Mouse (Mus musculus): ENCODE measurements around the gene Pde4d. TPM values are rescaled to one million over a fixed set of nuclear protein-coding genes. Genes with fewer than 3 reads are reported as not detected.
A peak's percentile ranks its signal among the peaks of the same experiment; 100 is the strongest.

Pde4d gene
- polyA plus RNA-seq, 1 experiment from 2014 or later: 19.0 TPM

- peaks cover 16% of the 10 kb centered on the region; the same call in 1 of the 2 replicates for H3K4me1 ChIP-seq (replicated peaks; ENCODE audit: control insufficient read depth, insufficient read depth, low read length)
- no peak overlapping the region for H3K9ac ChIP-seq (ENCODE audit: low read depth, low read length)
- no peak overlapping the region for H3K27ac ChIP-seq (ENCODE audit: low read depth, low read length)
- 82% methylated on average over 13 of the region's 13 CpGs for WGBS
- H3K36me3 ChIP-seq (ENCODE audit: control insufficient read depth, insufficient read depth, low read length): no peaks in the 10 kb centered on the region
- no peak for ATAC-seq (replicated peaks; ENCODE audit: low FRiP score)
- no peak overlapping the region for H3K4me3 ChIP-seq (ENCODE audit: low read depth, low read length)
- H3K9me3 ChIP-seq (ENCODE audit: control insufficient read depth, low read length): no peaks in the 10 kb centered on the region
- no peak for DNase-seq (ENCODE audit: low spot score)
- H3K27me3 ChIP-seq (replicated peaks; ENCODE audit: control insufficient read depth, insufficient read depth, low read length): no peaks in the 10 kb centered on the region
- H3K4me2 ChIP-seq: no peak overlapping the region
Measured at GRCm38 (mm10) chr13:109914246-109914645, 1464.5 kb downstream of the Pde4d start.

DNA sequence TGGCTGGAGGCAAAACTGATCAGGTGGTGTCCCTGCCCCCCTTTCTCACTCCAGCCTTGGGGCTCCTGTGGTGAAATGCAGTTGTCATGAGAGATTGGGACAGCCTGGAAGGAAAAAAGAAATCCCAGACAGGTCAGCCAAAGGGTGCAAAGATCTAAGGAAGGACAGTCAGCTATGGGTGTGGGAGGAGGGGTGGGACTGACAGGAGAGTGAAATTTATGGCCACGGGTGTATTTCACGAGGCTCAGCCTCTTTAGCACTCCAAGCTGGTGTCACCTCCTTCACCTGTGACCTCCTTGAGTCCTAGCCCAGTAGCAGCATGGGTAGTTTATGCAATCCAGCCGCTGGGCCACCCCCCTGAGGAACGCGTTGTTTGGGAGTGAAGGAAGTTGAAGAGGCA lies 1465.1 kb downstream of the Pde4d start:
- no peak for DNase-seq (ENCODE audit: low spot score)
- H3K27me3 ChIP-seq (replicated peaks; ENCODE audit: control insufficient read depth, insufficient read depth, low read length): no peaks in the 10 kb centered on the region
- H3K9ac ChIP-seq (ENCODE audit: low read depth, low read length): no peak overlapping the region
- H3K36me3 ChIP-seq (ENCODE audit: control insufficient read depth, insufficient read depth, low read length): no peaks in the 10 kb centered on the region
- no peak overlapping the region for H3K4me3 ChIP-seq (ENCODE audit: low read depth, low read length)
- no peak overlapping the region for H3K4me2 ChIP-seq
- peaks cover 16% of the 10 kb centered on the region; the same call in 1 of the 2 replicates for H3K4me1 ChIP-seq (replicated peaks; ENCODE audit: control insufficient read depth, insufficient read depth, low read length)
- H3K27ac ChIP-seq (ENCODE audit: low read depth, low read length): no peak overlapping the region
- 0 out of 2 replicates have a peak, but pooled peaks have one; percentile 21 for ATAC-seq (replicated peaks; ENCODE audit: low FRiP score)
- no peaks in the 10 kb centered on the region for H3K9me3 ChIP-seq (ENCODE audit: control insufficient read depth, low read length)
- 40% methylated on average over 5 of the region's 5 CpGs for WGBS

DNA sequence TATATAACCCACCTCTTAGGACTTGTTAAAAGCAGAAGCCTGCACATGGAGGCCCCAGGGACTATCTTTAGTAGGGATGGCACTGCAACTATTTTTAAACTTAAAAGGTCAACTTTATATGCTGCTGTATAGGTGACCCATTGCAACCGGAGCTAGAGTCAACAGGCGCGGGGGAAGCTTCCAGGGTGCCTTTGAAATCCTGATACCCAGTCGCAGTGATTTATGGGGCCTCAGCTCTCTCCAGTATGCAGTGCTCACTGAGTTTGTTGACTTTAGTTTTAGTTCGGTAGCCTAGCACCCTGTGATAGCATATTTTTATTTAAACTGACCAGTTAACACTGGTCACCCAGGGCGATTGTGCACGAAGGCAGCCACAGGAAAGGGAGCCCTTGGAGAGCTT lies 1465.8 kb downstream of the Pde4d start:
- ATAC-seq (replicated peaks; ENCODE audit: low FRiP score): peak; percentile 55
- Histone ChIP-seq H3K27me3 (replicated peaks; ENCODE audit: control insufficient read depth, insufficient read depth, low read length) (no peaks in the 10 kb centered on the region), H3K4me2 (no peak overlapping the region), H3K4me3 (ENCODE audit: low read depth, low read length) (no peak overlapping the region), H3K4me1 (replicated peaks; ENCODE audit: control insufficient read depth, insufficient read depth, low read length) (peaks cover 16% of the 10 kb centered on the region; the same call in 1 of the 2 replicates), H3K9me3 (ENCODE audit: control insufficient read depth, low read length) (no peaks in the 10 kb centered on the region), H3K36me3 (ENCODE audit: control insufficient read depth, insufficient read depth, low read length) (no peaks in the 10 kb centered on the region), H3K27ac (ENCODE audit: low read depth, low read length) (0 out of 2 replicates have a peak overlapping the region, but pooled peaks have one; percentile 35), H3K9ac (ENCODE audit: low read depth, low read length) (no peak overlapping the region)
- 48% methylated on average over 7 of the region's 7 CpGs for WGBS
- DNase-seq (ENCODE audit: low spot score): no peak

- 0 out of 2 replicates have a peak overlapping the region, but pooled peaks have one; percentile 35 for H3K27ac ChIP-seq (ENCODE audit: low read depth, low read length)
Measured at GRCm38 (mm10) chr13:109915964-109916363, 1466.2 kb downstream of the Pde4d start.

DNA sequence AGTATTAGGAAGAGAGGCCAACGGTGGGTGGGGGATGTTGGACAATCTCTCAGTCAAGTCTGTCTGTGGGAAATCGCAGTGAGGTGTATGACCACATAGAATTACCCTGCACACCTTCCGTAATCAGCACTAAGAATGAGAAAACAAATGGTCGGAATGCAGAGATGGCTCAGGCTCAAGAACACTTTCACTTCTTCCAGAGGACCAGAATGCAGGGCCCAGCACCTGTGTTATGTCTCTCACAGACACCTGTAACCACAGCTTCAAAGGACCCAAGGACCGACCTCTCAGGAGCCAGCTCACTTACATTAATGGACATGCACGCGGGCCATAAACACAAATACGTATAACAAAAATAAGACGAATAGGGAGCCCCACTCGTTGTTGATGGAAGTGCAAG lies 1467.8 kb downstream of the Pde4d start:
- ATAC-seq (replicated peaks; ENCODE audit: low FRiP score): no peak
- H3K9ac ChIP-seq (ENCODE audit: low read depth, low read length): no peak overlapping the region
- no peak for DNase-seq (ENCODE audit: low spot score)
- H3K36me3 ChIP-seq (ENCODE audit: control insufficient read depth, insufficient read depth, low read length): no peaks in the 10 kb centered on the region
- H3K27ac ChIP-seq (ENCODE audit: low read depth, low read length): no peak overlapping the region
- no peak overlapping the region for H3K4me3 ChIP-seq (ENCODE audit: low read depth, low read length)
- peaks cover 18% of the 10 kb centered on the region; the same call in 1 of the 2 replicates for H3K4me1 ChIP-seq (replicated peaks; ENCODE audit: control insufficient read depth, insufficient read depth, low read length)
- no peak overlapping the region for H3K4me2 ChIP-seq
- H3K27me3 ChIP-seq (replicated peaks; ENCODE audit: control insufficient read depth, insufficient read depth, low read length): no peaks in the 10 kb centered on the region
- no peaks in the 10 kb centered on the region for H3K9me3 ChIP-seq (ENCODE audit: control insufficient read depth, low read length)
- 87% methylated on average over 10 of the region's 10 CpGs for WGBS

More at GRCm38 (mm10) chr13:109915964-109916363, 1466.2 kb downstream of the Pde4d start:
- Histone ChIP-seq H3K36me3 (ENCODE audit: control insufficient read depth, insufficient read depth, low read length) (no peaks in the 10 kb centered on the region), H3K27me3 (replicated peaks; ENCODE audit: control insufficient read depth, insufficient read depth, low read length) (no peaks in the 10 kb centered on the region), H3K4me3 (ENCODE audit: low read depth, low read length) (no peak overlapping the region), H3K9me3 (ENCODE audit: control insufficient read depth, low read length) (no peaks in the 10 kb centered on the region), H3K4me1 (replicated peaks; ENCODE audit: control insufficient read depth, insufficient read depth, low read length) (peaks cover 16% of the 10 kb centered on the region; the same call in 1 of the 2 replicates), H3K9ac (ENCODE audit: low read depth, low read length) (no peak overlapping the region), H3K4me2 (no peak overlapping the region)
- ATAC-seq (replicated peaks; ENCODE audit: low FRiP score) (no peak), DNase-seq (ENCODE audit: low spot score) (no peak)
- 72% methylated on average over 5 of the region's 5 CpGs for WGBS

GRCm38 (mm10) chr13:109918631-109919030 lies 1468.9 kb downstream of the Pde4d start:
- Histone ChIP-seq H3K9me3 (ENCODE audit: control insufficient read depth, low read length) (no peaks in the 10 kb centered on the region), H3K36me3 (ENCODE audit: control insufficient read depth, insufficient read depth, low read length) (no peaks in the 10 kb centered on the region), H3K4me1 (replicated peaks; ENCODE audit: control insufficient read depth, insufficient read depth, low read length) (peaks cover 22% of the 10 kb centered on the region), H3K27me3 (replicated peaks; ENCODE audit: control insufficient read depth, insufficient read depth, low read length) (no peaks in the 10 kb centered on the region), H3K4me2 (no peak overlapping the region), H3K4me3 (ENCODE audit: low read depth, low read length) (no peak overlapping the region), H3K27ac (ENCODE audit: low read depth, low read length) (no peak overlapping the region), H3K9ac (ENCODE audit: low read depth, low read length) (no peak overlapping the region)
- 64% methylated on average over 8 of the region's 8 CpGs for WGBS
- DNase-seq (ENCODE audit: low spot score) (no peak), ATAC-seq (replicated peaks; ENCODE audit: low FRiP score) (no peak)

GRCm38 (mm10) chr13:109920256-109920655 lies 1470.5 kb downstream of the Pde4d start:
- H3K36me3 ChIP-seq (ENCODE audit: control insufficient read depth, insufficient read depth, low read length): no peaks in the 10 kb centered on the region
- H3K27me3 ChIP-seq (replicated peaks; ENCODE audit: control insufficient read depth, insufficient read depth, low read length): no peaks in the 10 kb centered on the region
- H3K4me1 ChIP-seq (replicated peaks; ENCODE audit: control insufficient read depth, insufficient read depth, low read length): peaks cover 8% of the 10 kb centered on the region
- H3K9me3 ChIP-seq (ENCODE audit: control insufficient read depth, low read length): no peaks in the 10 kb centered on the region
- no peak overlapping the region for H3K4me2 ChIP-seq
- ATAC-seq (replicated peaks; ENCODE audit: low FRiP score) (no peak), DNase-seq (ENCODE audit: low spot score) (no peak)
- H3K9ac ChIP-seq (ENCODE audit: low read depth, low read length): no peak overlapping the region
- H3K27ac ChIP-seq (ENCODE audit: low read depth, low read length): no peak overlapping the region
- 84% methylated on average over 6 of the region's 6 CpGs for WGBS
- no peak overlapping the region for H3K4me3 ChIP-seq (ENCODE audit: low read depth, low read length)

- H3K9me3 ChIP-seq (ENCODE audit: control insufficient read depth, low read length): no peaks in the 10 kb centered on the region
- no peak overlapping the region for H3K4me2 ChIP-seq
- H3K27me3 ChIP-seq (replicated peaks; ENCODE audit: control insufficient read depth, insufficient read depth, low read length): no peaks in the 10 kb centered on the region
- no peak for ATAC-seq (replicated peaks; ENCODE audit: low FRiP score)
- no peak overlapping the region for H3K4me3 ChIP-seq (ENCODE audit: low read depth, low read length)
- WGBS: 65% methylated on average over 17 of the region's 17 CpGs
- DNase-seq (ENCODE audit: low spot score): no peak
- peaks cover 12% of the 10 kb centered on the region for H3K4me1 ChIP-seq (replicated peaks; ENCODE audit: control insufficient read depth, insufficient read depth, low read length)
- H3K27ac ChIP-seq (ENCODE audit: low read depth, low read length): no peak overlapping the region
- H3K9ac ChIP-seq (ENCODE audit: low read depth, low read length): no peak overlapping the region
- no peaks in the 10 kb centered on the region for H3K36me3 ChIP-seq (ENCODE audit: control insufficient read depth, insufficient read depth, low read length)
Measured at GRCm38 (mm10) chr13:109921336-109922038, 1471.7 kb downstream of the Pde4d start.

DNA sequence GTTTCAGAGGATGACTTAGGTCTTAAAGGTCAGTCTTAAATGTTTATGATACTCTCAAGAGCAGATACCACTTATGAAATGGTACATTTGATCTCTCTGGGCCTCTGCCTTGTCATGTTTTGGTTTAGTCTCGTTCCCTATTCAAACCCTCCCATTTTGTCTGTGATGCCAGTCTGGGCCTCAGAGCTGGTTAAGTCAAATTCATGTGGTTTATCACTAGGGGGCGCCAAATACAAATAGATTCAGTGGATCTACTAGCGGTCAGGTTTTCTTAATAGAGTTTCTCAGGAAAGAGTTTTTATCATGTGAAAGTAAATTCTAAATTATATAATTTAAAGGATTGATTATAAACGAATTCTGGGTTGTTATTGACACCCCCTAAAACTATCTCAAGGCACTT lies 1472.5 kb downstream of the Pde4d start:
- Histone ChIP-seq H3K4me3 (ENCODE audit: low read depth, low read length) (no peak overlapping the region), H3K4me2 (no peak overlapping the region), H3K27me3 (replicated peaks; ENCODE audit: control insufficient read depth, insufficient read depth, low read length) (no peaks in the 10 kb centered on the region), H3K9ac (ENCODE audit: low read depth, low read length) (no peak overlapping the region), H3K9me3 (ENCODE audit: control insufficient read depth, low read length) (no peaks in the 10 kb centered on the region), H3K4me1 (replicated peaks; ENCODE audit: control insufficient read depth, insufficient read depth, low read length) (peaks cover 12% of the 10 kb centered on the region), H3K27ac (ENCODE audit: low read depth, low read length) (no peak overlapping the region), H3K36me3 (ENCODE audit: control insufficient read depth, insufficient read depth, low read length) (no peaks in the 10 kb centered on the region)
- WGBS: 3% methylated on average over 4 of the region's 4 CpGs
- no peak for DNase-seq (ENCODE audit: low spot score)
- peak; percentile 55; the same call in 1 of the 2 replicates for ATAC-seq (replicated peaks; ENCODE audit: low FRiP score)
